Mouse (Mus musculus) CD8-positive naive resting alpha-beta T cell, adult 2 months (primary cell): Measurements from ENCODE around the gene F13a1.

Experiments
- DNase-seq, 2 experiments: peaks; one replicate each; pipeline ENCODE4 v3.0.0; 2022; ENCODE audit warnings: low read depth in 2 of 2, low spot score in 2 of 2

Gene F13a1

GRCm38 (mm10) chr13:36954937-36955336 is 95.1 kb downstream of the F13a1 start:
- DNase-seq, result no peak

DNA sequence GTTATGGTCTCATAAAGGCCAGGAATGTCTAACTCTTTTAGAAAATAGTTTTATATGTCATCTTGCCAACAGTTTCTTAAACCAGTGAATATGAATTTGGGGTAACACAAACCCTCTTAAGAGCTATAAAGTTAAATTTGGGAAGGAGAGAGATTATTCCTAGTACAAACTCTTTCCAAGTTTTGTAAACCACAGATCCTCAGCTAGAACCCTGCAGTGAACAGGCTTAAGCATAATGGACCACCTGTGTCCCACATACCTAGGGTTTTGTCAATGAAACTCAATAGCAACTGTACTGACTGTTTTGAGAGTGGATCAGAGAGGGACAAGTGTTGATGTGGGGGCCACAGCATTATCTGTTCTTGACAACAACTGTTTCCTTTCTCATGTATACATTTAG is 96.4 kb downstream of the F13a1 start:
- DNase-seq, result no peak

DNA sequence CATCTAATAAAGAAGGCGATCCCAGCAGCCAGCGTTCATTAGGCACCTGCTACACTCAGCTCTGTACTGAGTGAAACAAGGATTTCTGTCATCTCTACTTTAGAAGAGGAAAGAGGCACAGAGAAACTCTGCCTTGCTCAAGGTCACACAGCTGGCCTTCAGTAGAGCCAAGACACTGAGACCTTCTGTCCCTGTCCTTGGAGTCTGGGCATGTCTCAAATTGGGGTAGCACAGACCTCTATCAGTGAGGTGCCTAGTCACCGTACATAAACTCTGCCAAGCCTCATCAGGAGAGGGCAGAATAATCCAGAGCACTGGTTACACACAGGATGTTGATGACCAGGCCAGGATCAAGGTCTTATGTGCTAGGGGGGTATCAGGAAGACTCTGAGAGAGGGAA is 108.2 kb downstream of the F13a1 start:
- DNase-seq, result no peak

- no peak for DNase-seq
These were observed 118.0 kb downstream of the F13a1 start for GRCm38 (mm10) chr13:36932066-36932465.

GRCm38 (mm10) chr13:36919737-36920136 is 130.3 kb downstream of the F13a1 start:
- DNase-seq, result no peak

GRCm38 (mm10) chr13:36903885-36904284 is 146.2 kb downstream of the F13a1 start:
- DNase-seq, result no peak

DNA sequence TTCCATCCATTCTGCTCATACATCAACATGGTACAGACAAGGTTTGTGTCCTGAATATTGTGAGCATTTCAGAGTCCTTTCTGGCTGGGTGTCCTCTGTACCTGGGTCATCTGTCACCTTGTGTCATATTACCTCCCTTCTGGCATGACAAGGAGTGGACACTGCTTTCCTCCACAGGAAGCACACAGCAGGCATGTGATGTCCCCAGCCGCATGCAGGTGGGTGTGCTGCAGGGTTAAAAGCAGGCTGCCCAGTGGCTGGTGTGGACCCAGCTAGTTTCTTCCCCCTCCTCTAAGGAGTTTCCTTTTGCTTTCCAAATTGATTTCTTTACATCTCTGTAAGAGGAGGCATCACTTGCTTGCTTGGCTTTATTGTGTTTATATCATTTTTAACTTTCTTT is 146.6 kb downstream of the F13a1 start:
- no peak for DNase-seq

DNA sequence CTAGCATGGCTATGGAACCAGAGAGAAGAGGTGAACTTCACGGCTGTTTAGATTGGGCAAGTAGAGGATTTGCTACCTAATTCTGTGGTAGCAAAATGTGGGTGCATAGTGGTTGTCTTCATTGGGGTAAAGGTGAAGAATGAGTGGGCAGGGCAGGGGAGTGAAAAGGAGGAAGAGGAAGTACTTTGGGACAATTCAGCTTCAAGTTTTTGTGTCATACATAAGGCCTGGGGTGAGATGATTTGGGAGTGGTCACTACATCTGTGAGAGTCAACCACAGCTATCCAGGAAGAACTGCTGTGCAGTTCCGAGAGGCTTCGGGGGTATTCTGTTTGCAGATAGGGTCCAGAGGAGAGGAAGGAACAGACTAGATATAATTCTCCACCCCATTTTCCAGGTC is 148.4 kb downstream of the F13a1 start:
- DNase-seq, result no peak

- no peak for DNase-seq
These were observed 149.0 kb downstream of the F13a1 start for GRCm38 (mm10) chr13:36901016-36901415.

DNA sequence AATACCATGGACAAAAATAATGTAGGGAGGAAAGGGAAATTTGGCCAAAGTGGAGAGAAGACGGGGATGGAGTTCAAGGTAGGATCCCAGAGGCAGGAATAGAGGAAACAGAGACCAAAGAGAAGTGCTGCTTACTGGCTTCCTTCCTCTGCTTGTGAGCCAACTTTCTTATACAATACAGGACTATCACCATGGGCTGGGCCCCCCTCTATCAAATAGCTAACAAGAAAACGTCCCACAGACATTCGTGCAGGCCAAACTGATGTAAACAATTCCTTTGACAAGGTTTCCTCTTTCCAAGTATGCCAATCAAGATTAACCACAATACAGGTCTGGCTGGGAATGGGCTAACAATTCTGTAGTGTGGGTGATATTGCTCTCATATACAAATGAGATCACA is 154.0 kb downstream of the F13a1 start:
- DNase-seq, result no peak

DNA sequence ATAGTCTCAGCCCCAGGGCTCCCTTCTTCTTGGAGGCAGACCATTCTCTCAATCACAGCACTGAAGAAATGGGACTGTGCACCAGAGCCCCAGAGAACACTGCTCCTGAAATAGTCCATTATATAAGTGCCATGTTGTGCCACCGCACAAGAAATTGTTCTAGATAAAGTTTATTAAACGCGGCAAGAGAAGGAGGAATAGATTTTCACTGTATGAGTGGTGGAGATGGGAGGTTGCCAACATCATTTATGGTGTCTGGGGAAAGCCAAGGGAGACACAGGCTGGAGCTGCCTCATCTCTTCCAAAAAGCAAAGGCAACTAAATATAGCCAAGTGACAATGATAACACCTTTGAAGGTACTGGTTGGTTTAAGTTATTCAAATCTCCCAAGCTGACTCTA is 156.3 kb downstream of the F13a1 start:
- DNase-seq, result no peak

- no peak for DNase-seq
These were observed 157.8 kb downstream of the F13a1 start for GRCm38 (mm10) chr13:36892216-36892615.

- DNase-seq, result no peak
These were observed 164.1 kb downstream of the F13a1 start for GRCm38 (mm10) chr13:36885973-36886372.

DNA sequence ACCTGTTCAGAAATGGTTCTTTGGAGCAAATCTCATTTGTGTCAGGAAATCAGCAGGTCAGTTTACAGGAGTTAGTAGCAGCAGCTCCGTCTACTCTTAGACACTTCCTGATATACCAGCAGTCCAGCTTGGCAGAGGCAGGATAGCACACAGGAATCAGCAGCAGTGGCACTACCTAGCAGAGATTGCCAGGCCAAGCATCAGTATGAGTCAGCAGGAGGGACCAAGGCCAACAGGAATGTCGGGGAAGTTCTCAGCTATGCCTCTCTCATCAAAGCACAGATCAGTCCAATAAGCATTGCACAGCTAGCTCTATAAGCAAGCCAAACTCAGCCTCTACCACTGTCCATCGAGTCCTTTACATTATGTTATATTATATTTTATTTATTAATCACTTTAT is 210.9 kb downstream of the F13a1 start:
- no peak for DNase-seq
